Mouse (Mus musculus) lung, embryonic 14.5 days (tissue): Measurements from ENCODE around the gene Zfp42. TPM values are rescaled to one million over a fixed set of nuclear protein-coding genes. Genes with fewer than 3 reads are reported as not detected.
A peak's percentile ranks its signal among the peaks of the same experiment; 100 is the strongest.

ENCODE experiments used
- ATAC-seq: fragments of 200-750 bp; cut with Nextera tagmentation; 2 replicates; pipeline ENCODE4 v1.8.0; 2017; ENCODE audit warnings: mild to moderate bottlenecking, moderate TSS enrichment, moderate library complexity; ENCODE audit not compliant: insufficient read depth
- DNase-seq: peaks from one replicate; pipeline ENCODE4 v3.0.0-alpha.2; 2015
- H3K27ac ChIP-seq: fragments of 300-500 bp; sonication (generic); 2 replicates; pipeline ENCODE4 v1.5.1; 2014; ENCODE audit warnings: low read depth, mild to moderate bottlenecking, moderate library complexity
- H3K27me3 ChIP-seq: fragments of 300-500 bp; sonication (generic); 2 replicates; pipeline ENCODE4 v1.6.1; 2014; ENCODE audit warnings: low read length, control low read depth; ENCODE audit not compliant: insufficient read depth
- H3K36me3 ChIP-seq: fragments of 300-500 bp; sonication (generic); 2 replicates; pipeline ENCODE4 v1.6.1; 2014; ENCODE audit warnings: control low read depth; ENCODE audit not compliant: insufficient read depth
- H3K4me1 ChIP-seq: fragments of 300-500 bp; sonication (generic); 2 replicates; pipeline ENCODE4 v1.6.1; 2014; ENCODE audit warnings: antibody characterized with exemption, control low read depth; ENCODE audit not compliant: insufficient read depth
- H3K4me2 ChIP-seq: fragments of 300-500 bp; sonication (generic); 2 replicates; pipeline ENCODE4 v1.6.1; 2014; ENCODE audit warnings: mild to moderate bottlenecking
- H3K4me3 ChIP-seq: fragments of 300-500 bp; sonication (generic); 2 replicates; pipeline ENCODE4 v1.5.1; 2014; ENCODE audit warnings: low read depth, low read length
- H3K9ac ChIP-seq: fragments of 300-500 bp; sonication (generic); 2 replicates; pipeline ENCODE4 v1.6.1; 2014
- H3K9me3 ChIP-seq: fragments of 300-500 bp; sonication (generic); 2 replicates; pipeline ENCODE4 v1.6.1; 2016; ENCODE audit warnings: low read depth, low read length, control low read depth
- CTCF ChIP-seq: IDR thresholded peaks from 2 replicates; pipeline ENCODE4 v1.5.1; 2016; ENCODE audit warnings: antibody characterized with exemption, low read depth
- WGBS: fragments of 180-500 bp; shearing (Covaris S2); extraction: QIAGEN DNeasy Blood & Tissue Kit; methylation state at CpG from one replicate; pipeline ENCODE4 v1.1.7; 2014; 5-methylcytosine and 5-hydroxymethylcytosine counted together
- polyA plus RNA-seq: library from polyadenylated mRNA; unstranded; fragments of >200 nt; fragmentation: Nextera tagmentation; extraction: Ambion mirVana; gene quantifications from 2 replicates; pipeline ENCODE4 v1.2.1, GENCODE M21; 2014

Gene Zfp42
- polyA plus RNA-seq, 1 experiment from 2014 or later = not detected

DNA sequence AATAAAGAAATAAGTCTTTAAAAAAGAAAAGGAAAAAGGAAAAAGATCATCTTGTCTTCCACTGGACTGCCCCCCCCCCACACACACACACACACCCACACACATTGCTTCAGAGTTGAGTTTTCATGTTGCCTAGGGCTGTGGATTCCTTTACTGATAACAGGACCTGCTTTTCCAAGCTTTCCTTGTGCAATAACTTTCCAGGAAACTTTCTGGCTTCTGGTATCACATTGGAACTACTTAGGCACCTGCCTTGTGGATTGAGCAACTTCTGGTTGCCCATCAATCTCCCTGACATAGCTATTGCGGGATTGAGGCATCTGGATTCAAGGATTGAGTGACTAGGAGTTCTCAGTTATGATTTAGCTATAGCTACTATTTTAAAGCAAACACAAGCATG lies 48.9 kb downstream of the Zfp42 start:
- no peak overlapping the region for H3K4me2 ChIP-seq
- no peak overlapping the region for H3K9ac ChIP-seq
- no peak for DNase-seq
- WGBS = 79% methylated on average over 1 of the region's 1 CpGs
- no peak for TF ChIP-seq CTCF
- no peaks in the 10 kb centered on the region for H3K4me1 ChIP-seq
- H3K27ac ChIP-seq = no peak overlapping the region
- ATAC-seq = no peak
- no peaks in the 10 kb centered on the region for H3K36me3 ChIP-seq
- H3K27me3 ChIP-seq = no peaks in the 10 kb centered on the region
- H3K9me3 ChIP-seq = no peaks in the 10 kb centered on the region
- no peak overlapping the region for H3K4me3 ChIP-seq

DNA sequence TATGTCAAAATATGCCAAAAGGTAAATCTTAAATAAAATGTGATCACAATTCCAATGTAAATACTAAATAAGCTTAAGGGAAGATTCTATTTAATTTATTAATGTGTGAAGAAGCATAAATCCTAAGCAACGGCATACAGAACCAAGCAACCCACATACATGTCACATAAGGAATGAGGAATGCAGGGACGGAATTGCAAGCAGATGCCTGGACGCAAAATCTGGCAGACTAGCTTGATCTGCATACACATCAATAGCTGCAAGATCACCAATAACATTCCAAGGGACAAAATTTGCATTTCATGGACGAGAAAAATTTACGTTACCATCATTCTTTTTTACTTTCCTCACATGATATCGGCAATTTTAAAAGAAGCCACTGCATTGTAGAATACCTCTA lies 51.1 kb downstream of the Zfp42 start:
- no peak for DNase-seq
- ATAC-seq = no peak
- H3K4me3 ChIP-seq = no peak overlapping the region
- H3K27me3 ChIP-seq = no peaks in the 10 kb centered on the region
- no peak overlapping the region for H3K4me2 ChIP-seq
- H3K9ac ChIP-seq = no peak overlapping the region
- H3K36me3 ChIP-seq = no peaks in the 10 kb centered on the region
- WGBS = 81% methylated on average over 6 of the region's 6 CpGs
- H3K4me1 ChIP-seq = no peaks in the 10 kb centered on the region
- TF ChIP-seq CTCF = no peak
- no peaks in the 10 kb centered on the region for H3K9me3 ChIP-seq
- H3K27ac ChIP-seq = no peak overlapping the region

DNA sequence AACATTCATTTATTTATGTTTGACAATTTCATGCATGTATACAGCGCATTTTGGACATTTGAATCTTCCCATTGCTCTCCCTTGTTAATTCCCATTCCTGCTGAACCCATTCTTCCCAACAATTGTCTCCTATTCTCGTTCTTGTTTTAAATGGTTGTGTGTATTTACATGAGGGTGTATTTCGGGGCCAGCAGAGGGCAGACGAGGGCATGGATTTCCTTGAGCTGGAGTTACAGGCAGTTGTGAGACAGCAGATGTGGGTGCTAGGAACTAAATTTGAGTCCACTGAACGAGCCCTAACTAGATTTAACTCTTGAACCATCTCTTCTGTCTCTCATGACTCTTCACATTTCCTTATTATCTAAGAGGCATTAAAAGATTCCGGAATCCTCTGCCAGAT lies 55.1 kb downstream of the Zfp42 start:
- 77% methylated on average over 6 of the region's 6 CpGs for WGBS
- no peak for TF ChIP-seq CTCF
- H3K27me3 ChIP-seq = no peaks in the 10 kb centered on the region
- no peak overlapping the region for H3K9ac ChIP-seq
- no peak overlapping the region for H3K4me2 ChIP-seq
- DNase-seq (peak; percentile 3), ATAC-seq (no peak)
- H3K27ac ChIP-seq = no peak overlapping the region
- H3K36me3 ChIP-seq = no peaks in the 10 kb centered on the region
- no peak overlapping the region for H3K4me3 ChIP-seq
- H3K9me3 ChIP-seq = no peaks in the 10 kb centered on the region
- no peaks in the 10 kb centered on the region for H3K4me1 ChIP-seq

DNA sequence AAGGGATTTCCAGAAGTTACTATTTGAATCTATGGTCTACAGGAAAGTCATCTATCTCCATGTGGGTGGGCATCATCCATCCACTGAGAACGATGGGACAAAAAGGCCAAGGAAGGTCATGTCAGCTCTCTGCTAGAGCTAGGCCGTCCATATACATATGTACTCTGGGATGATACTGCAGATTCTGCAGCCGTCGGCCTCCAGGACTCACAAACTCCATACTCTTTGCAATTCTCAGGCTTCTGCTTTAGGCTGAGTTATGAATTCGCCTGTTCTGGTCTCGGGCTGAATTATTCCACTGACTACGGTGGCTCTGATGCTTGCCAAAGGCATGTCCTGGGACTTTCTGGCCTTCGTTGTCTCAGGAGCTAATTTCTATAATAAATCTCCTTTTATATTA lies 58.1 kb downstream of the Zfp42 start:
- ATAC-seq (no peak), DNase-seq (no peak)
- Histone ChIP-seq H3K9ac (no peak overlapping the region), H3K27me3 (no peaks in the 10 kb centered on the region), H3K27ac (no peak overlapping the region), H3K4me3 (no peak overlapping the region), H3K4me1 (no peaks in the 10 kb centered on the region), H3K9me3 (no peaks in the 10 kb centered on the region), H3K36me3 (no peaks in the 10 kb centered on the region), H3K4me2 (no peak overlapping the region)
- no peak for TF ChIP-seq CTCF
- 87% methylated on average over 8 of the region's 8 CpGs for WGBS

Other genes with a start within 250 kb of the Zfp42 start
- gene Triml1, start 165.5 kb downstream of the Zfp42 start, polyA plus RNA-seq = not detected in 2 replicates
- not detected in 2 replicates for gene Triml2, start 126.4 kb downstream of the Zfp42 start, polyA plus RNA-seq
- gene Adam26b, start 221.1 kb upstream of the Zfp42 start, polyA plus RNA-seq = not detected in 2 replicates